Mouse (Mus musculus) CD4-positive helper T cell, adult 2 months (primary cell): ENCODE data around the gene Oxct2a.
A peak's percentile ranks its signal among the peaks of the same experiment; 100 is the strongest.
"Not testable (repeated sequence)": the region's sequence is repeated elsewhere in the genome, so short reads cannot be mapped to it uniquely, and the experiment has no call there.

Experiments used
- DNase-seq: peaks from one replicate; pipeline ENCODE4 v3.0.0-alpha.2; 2012; ENCODE audit warnings: low read depth, missing footprints, low spot score

Gene Oxct2a

DNA sequence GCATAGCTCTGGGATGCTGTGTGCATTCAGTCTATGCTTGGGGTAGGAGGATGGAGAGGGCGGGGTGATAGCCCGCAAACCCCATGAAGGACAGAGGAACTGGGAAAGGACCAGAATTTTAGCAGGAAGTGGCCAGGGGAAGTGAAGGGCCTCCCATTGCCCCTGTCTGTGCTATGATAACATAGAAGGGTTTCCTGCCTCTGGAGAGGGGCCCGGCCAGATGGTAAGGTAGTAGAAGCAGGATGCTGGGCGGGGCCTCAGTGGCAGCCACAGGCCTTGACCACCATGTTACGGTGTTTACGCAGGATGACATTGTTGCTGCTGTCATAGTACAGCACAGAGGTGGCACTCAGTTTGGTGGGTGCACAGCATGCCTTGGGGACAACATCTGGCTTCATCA, 10.4 kb downstream of the Oxct2a start:
- DNase-seq: no peak

DNA sequence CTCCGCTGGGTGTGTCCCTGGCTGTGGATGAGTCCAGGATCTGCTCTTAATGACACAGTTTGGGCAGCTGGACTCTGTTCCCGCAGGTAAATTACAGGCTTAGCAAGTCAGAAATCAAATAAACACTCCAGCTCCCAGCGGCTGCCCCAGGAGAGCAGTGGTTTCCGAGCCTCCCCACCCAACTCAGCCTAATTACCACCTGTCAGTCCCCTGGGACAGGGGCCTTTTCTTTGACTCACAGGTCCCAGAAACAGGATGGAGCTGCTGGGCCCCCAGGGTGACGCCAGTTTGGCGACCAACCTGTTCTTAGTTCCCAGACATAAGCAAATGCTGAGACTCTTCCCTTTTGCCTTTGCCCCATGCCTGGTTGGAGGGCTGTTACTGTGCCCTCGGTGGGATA, 11.6 kb downstream of the Oxct2a start:
- no peak for DNase-seq

DNA sequence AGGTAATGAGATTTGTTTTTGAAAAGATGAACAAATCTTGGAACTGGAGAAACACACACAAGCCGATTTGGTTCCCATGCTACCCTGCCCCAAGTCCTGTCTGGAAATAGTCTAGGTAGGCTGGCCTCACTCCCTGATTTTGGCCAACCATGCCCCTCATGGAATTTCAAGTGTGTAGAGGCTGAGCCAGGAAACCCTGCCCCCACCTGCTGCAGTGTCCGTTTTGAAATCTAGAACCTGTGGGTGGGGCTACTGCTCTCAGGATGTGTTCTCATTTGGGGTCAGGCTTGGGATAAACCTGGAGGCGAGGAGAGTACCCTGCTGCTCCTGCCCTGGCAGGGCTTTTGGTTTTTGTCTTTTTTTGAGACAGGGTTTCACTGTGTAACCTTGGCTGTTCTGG, 15.1 kb downstream of the Oxct2a start:
- DNase-seq: no peak

DNA sequence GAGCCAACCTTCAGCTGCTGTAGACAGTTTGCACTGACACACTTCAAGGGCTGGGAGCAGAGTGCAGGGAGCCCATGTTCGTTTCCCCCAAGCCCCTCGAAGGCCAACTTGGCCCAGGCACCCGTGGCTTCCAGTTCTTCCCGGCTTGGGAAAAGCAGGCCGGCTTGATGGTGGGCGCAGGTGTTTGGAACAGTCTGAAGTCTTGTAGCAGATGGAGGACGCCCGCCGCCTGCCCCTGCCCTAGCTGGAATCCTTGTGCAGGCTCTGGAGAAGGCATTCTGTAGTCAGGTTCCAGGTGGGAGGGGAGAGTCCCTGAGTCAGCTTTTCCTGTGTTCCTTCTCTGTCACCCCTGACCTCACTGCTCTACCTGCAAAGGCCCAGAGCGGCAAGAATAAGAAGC, 16.4 kb downstream of the Oxct2a start:
- DNase-seq: no peak

DNA sequence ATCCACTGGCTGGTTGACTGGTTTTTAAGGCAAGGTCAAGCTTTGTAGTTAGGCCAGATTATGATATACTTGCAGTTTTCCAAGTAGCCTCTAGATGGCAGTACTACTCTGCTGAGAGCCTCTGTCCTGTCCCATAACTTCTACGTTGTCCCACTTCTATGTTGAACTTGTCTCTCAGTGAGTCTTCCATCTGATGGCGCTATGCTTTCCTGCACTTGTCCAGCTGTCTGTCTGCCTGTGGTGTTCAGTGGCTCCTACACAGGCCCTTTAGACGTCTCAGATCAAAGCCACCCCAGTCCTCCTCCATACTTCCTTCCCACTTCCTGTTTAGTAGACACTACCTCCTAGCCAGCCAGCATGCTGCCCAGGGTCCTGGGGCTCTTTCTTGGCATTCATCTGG, 17.6 kb downstream of the Oxct2a start:
- DNase-seq: peak; percentile 69

DNA sequence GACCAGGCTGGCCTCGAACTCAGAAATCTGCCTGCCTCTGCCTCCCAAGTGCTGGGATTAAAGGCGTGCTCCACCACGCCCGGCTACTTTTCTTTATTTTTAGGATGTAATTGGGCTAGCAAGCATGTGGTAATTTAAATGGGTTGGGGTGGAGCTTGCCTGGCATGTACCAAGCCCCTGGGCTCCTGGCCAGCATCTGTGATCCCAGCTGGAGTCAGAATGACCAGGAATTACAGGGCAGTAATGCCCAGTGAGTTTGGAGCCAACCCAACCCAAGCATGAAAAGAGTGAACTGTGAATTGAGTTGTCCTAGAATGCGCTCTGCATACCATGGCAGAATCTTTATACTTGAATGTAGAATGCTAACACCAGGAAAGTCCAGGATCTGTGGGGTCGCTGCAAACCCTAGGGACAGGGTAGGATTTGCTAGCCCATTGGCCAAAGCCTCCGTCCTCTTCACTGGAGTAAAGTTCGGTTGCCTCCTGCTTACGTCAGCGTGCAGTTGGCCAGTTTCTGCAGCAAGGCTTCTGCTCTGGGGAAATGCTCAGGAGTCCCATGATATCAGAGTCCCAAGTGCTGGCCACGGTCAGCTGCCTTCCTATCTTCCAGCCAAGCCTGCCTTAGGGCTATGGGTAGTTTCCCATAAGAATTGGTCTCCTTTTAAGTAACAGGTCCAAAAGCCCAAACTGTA, 24.3 kb downstream of the Oxct2a start:
- DNase-seq: no peak

DNA sequence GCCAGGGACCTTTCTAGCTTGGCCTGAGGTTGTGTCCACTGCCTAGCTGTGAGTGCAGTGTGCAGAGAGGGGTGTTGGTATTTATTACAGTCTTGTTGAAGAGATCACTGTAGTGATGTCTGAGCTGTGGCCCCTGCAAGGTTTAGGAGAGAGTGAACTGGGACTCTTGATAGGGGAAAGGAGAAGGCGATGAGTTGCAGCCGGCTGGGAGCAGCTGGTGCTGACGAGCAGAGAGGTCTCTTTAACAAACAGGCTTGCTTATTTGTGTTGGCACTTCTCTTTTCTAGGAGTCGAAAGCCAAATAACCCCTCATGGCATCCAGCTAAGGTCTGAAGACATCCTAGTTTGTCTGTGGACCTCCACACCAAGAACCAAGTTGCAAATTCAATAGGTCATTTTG, 25.2 kb downstream of the Oxct2a start:
- no peak for DNase-seq

DNA sequence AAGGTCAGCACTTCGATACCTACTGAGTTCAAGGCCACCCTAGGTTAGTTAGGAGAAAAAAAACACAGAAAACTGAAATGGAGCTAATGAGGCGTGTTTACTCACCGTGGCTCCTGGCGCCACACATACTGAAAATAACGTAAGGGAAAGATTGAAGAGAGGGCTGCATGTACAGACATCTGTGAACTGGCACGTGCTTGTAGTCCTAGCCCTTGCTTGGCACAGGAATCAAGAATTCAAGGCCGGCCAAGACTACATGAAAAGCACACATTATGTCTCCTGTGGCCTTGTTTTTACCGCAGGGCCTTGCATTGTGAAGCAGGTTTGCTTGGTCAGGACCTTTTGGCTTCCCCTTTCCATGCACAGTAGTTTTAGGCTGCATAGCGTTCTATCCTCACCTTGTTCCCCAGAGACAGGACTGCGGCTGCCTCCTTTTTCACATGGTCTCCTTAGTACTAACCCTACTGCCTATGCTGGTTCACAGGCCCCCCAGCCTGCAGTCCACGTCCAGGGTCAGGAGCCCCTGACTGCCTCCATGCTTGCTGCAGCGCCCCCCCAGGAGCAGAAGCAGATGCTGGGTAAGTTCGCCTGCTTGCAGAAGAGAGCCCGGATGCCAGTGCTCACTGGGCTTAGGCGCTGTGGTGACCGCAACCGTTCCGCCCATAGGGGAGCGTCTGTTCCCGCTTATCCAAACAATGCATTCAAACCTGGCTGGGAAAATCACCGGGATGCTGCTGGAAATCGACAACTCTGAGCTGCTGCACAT, 26.1 kb downstream of the Oxct2a start:
- DNase-seq: no peak

DNA sequence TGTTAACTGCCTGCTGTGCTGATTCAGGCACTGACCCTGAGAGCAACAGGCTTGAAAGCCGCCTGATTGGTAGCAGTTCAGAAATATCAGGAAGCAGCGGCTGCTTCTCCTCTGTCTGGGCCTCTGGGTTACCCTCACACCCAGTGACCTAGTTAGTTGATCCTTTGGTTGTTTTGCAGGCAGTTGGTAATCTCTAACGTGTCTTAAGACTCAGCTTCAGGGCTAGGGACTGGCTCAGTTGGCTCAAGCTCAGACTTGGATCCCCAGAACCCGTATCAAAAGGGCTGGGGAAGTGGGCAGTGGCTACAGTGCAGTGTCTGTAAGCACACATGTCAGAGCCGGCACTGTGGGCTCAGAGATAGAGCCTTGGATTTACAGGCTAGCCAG, 27.3 kb downstream of the Oxct2a start:
- no peak for DNase-seq

DNA sequence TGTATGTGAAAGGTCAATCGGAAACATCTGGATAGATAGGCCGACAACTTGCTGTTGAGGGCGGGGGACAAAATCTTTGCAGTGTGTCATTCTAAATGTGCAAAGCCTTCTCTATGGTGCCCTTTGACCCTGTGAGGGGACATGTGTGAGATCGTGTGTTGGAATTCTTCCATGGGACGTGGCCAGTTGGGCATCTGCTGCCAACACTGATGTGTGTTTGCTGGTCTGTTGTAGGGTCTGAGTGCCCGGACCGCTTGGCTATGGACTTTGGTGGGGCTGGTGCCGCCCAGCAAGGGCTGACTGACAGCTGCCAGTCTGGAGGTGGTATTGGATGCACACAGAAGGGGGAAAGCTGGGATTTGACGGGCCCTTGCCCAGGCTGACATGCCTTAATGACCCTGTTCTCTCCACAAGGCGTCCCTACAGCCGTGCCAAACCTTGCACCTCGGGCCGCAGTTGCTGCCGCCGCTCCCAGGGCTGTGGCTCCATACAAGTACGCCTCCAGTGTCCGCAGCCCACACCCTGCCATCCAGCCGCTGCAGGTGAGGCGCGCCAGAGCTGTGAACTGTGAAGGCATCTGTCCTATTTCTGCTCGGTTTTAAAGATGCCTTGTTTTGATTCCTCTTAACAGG, 27.8 kb downstream of the Oxct2a start:
- DNase-seq: no peak

DNA sequence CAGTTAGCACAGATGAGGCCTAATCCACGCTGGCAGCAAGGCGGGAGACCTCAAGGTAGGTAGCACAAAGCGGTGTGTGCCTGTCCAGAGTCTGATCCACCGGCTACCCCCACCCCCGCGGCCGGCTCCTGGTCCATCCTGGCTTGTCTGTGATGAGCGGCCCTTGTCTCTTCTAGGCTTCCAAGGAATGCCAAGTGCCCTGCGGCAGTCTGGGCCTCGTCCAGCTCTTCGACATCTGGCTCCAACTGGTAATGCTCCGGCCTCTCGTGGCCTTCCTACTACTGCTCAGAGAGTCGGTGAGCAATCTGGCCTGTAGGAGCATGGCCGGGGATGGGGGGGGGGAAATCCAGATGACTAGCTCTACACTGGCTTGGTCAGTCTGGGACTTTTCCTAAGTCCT, 28.4 kb downstream of the Oxct2a start:
- DNase-seq: not testable (repeated sequence)

DNA sequence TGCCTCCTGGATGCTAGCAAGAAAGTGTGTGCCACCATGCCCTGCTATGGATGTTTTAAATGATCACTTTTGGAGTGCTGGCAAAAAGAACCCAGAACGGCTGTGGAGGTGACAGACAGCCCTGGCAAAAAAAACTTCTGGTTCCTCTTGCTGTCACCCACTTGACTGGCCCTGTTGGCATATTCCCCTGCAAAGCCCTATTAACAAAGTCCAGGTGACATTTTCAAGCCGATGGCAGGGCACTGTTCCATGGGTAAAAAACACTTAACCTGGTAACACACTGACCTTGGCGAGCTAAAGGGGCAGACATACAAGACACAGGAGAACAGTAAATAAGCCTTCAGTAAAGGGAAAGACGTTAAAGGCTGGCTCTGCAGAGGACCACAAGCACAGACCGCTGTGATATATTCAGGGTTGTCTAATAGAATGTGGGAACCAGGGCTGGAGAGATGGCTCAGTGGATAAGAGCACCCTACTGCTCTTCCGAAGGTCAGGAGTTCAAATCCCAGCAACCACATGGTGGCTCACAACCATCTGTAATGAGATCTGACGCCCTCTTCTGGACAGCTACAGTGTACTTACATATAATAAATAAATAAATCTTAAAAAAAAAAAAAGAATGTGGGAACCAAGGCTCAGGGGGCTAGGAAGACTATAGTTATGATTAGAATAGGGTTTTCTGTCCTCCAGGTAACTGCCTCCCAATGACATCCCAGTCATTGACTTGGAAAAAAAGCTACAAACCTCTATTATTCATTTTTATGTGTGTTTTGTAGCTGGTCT, 29.6 kb downstream of the Oxct2a start:
- no peak for DNase-seq

DNA sequence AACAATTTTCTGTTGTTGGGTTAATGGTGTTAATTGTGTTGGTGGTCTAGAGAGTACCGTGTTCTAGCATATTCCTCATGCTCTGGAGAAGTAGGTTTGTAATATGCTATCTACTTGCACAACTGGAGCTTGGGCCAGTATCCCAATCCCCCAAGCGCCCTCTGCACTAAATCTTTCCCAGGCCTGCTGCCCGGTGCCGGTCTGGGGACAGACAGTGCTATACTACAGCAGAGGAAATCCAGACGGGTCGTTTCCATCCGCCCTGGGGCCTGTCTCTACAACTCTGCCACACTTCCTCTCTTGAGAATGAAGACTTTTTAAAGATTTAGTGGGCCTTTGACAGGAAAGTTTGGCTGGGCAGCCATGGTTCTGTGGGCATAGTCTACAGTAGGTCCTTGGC, 30.4 kb downstream of the Oxct2a start:
- DNase-seq: no peak

DNA sequence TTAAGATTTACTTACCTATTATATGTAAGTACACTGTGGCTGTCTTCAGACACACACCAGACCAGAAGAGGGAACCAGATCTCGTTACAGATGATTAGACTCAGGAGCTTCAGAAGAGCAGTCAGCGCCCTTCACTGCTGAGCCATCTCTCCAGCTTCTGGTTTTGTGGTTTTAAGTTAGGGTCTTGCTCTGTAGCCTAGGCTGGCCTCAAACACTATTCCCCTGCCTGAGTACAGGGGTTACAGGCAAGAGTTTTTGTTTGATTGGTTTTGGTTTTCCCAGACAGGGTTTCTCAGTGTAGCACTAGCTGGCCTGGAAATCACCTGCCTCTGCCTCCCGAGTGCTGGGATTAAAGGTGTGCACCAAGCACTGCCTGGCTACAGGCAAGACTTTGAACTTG, 31.0 kb downstream of the Oxct2a start:
- no peak for DNase-seq

DNA sequence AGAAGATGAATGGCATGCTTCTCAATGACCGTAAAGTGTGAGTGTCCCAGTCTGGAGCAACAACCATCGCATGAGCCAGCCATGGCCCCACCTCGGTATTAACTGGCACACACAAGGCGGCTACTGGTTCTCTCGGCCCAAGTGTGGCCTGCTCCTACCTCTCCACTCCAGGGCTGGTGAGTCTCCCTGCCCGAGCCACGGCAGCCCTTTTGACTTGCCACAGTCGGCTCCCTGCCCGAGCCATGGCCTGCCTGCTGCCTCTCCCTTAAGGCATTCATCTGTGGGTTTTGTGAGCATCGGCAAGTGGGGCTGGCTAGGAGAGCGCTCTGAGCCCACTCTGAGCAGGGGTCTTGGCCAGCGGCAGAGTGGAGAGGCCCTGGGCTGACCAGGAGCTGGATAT, 34.4 kb downstream of the Oxct2a start:
- no peak for DNase-seq

DNA sequence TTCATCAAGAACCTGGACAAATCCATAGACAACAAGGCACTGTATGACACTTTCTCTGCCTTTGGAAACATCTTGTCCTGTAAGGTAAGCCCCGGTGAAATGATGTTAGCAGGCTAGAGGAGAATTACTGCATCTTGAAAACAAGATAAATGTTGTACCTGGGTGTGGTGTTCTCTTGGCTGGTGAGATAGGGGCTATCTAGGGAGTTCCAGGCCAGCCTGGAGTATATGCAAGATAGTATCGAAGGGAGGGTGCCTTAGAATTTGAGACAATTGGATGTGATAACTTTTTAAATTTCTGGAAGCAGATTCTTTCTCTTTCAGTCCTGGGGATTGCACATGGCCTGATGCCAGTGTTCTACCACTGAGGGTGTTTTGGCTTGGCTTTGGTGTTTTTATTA, 36.6 kb downstream of the Oxct2a start:
- DNase-seq: no peak

DNA sequence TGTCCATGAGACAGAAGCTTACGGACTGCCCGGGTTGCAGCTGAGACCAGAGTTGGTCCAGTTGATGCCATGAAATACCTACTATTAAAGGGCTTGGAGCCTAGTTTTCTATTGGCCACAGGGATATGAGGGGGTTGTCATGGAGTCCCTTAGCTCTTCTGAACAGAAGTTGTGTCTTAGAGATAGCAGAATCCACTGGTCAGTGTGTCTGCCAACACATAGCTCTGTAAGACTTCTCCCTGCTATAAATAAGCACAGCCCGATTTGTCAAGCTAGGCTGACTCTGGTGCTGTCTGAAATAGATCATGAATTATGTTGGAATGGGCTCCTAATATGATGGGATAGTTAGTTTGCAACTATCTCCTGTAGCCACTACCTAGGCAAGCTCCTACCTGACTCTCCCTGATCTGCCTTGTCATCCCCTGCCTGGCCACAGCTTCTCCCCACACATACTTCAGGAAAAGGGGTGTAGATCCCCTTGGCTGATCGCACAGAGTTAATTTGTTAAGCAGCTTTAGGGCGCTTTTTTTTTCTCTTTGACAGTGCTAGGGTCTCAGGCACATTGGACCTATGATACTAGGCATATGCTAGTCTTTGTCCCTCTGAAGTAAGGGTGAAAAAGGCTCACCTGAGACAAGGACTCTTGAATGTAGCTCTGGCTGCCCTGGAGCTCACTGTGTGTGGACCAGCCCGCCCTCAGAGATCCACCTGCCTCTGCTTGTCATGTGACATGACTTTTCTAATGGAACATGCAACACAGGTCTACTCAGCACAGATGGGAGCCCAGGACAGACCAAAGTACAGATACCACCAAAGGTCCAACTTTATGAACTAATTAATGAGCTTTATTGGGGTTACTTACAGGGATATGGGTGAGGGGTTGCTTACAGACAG, 38.5 kb downstream of the Oxct2a start:
- DNase-seq: no peak

DNA sequence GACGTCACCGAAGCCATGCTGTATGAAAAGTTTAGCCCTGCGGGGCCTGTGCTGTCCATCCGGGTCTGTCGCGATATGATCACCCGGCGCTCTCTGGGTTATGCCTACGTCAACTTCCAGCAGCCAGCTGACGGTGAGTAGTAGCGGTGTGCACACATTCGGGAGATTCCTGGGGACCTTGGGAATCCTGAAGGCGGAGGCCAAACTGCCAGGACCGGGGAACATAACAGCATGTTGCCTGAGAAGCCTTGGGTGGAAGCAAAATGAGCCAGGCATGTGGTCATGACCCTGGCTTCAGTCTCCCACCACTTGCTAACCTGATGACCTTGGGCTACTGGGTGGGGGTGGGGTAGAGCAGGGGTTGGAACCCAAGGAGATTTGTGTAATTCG, 39.8 kb downstream of the Oxct2a start:
- DNase-seq: peak; percentile 41

DNA sequence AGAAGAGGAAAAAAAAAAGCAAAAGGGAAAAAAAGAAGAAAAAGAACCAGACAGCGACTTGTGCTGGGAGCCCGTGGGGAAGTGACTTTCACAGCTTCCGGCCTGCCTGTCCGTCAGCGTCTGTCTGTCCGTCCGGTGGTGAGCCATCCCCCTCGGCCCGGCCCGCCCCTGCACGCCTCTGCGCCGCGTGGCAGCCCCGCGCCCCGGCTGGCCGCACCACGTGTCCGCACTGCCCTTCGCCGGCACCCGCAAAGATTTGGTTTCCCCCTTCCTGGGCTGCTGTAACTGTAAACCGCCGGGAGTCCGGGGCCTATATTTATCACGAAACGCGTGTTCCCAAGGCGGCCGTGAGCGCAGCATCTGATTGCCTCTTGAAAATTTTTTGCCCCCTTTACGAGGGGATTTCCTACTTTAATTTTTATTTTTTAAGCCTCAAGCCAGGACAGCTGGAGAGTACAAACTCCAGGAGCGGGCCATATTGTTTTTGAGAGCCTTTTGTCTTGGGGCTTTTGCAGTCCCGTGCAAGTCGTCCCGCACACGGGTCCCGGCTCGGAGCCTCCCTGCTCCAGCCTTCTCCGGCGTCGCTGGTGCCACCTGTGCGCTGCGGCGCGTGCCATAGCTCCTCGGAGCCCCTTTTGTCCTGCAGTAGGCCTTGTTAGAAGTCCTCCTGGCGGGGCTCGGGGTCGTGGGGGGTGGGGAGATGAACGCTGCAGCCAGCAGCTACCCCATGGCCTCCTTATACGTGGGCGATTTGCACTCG, 40.3 kb downstream of the Oxct2a start:
- peak; percentile 53 for DNase-seq

DNA sequence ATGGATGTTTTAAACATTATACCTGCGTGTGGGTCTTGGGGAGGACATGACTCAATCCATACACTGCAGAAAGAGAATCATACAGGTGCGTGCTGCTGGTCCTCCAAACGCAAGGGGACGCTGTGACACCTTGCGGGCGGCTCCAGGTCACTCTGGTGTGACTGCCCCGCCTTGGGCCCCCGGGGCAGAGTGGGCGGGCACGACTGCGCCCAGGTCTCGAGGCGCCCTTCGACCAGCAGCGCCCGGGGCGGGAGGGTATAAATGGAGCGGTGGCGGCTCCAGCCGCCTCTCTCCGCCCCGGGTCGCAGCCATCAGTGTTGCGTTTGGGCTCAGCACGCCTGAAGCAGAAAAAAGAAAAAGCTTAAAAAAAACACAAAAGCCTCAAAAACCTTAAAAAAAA, 40.9 kb downstream of the Oxct2a start:
- peak; percentile 90 for DNase-seq
